Mouse (Mus musculus): Measurements from ENCODE around the gene Dab1. TPM values are rescaled to one million over a fixed set of nuclear protein-coding genes. Genes with fewer than 3 reads are reported as not detected.

Gene Dab1
- polyA plus RNA-seq, 1 experiment from 2014 or later, result 41.3 TPM

DNA sequence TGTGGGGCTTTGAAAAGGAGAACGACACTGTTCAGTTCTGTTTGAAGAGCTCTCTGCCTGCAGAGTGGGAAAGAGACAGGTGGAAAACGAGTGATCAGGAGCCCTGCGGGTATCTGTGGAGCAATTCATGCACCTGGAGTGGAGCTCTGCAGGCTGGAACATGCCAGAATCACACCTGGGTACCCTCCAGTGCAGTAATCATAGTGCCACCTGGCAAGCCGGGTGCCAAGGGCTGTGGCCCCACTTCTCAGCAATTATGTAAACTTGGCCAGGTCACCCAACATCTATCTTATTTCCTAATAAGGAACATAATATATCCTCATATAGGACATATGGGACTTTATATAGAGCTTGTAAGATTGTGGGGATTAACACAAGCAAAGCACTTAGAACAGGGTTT is 156.6 kb downstream of the Dab1 start:
- 80% methylated on average over 4 of the region's 4 CpGs for WGBS
- Histone ChIP-seq H3K9me3 (no peaks in the 10 kb centered on the region), H3K4me2 (replicated peaks) (no peak overlapping the region), H3K27ac (no peak overlapping the region), H3K27me3 (replicated peaks) (no peaks in the 10 kb centered on the region), H3K9ac (no peak overlapping the region), H3K36me3 (no peaks in the 10 kb centered on the region), H3K4me3 (no peak overlapping the region), H3K4me1 (no peaks in the 10 kb centered on the region)
- no peak for ATAC-seq (ENCODE audit: low FRiP score, low read depth)

DNA sequence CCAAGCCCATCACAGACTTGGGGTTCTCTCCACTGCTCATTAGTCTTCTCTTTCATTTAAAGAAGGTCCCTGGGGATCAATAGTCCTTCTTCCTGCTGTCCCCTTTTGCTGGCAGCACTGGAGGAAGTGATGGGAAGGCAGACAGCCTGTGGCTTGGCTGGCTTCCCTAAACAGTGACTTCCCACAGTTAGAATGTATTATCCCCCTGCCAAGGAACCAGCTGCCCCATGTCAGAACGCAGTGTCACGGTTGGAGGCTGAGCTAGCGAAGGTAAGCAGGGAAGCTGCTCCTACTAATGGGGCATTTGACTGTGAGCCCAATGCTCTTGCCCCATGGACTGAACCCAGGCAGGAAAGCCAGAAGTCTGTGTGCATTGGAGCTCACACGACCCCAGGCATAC is 162.2 kb downstream of the Dab1 start:
- Histone ChIP-seq H3K36me3 (no peaks in the 10 kb centered on the region), H3K4me1 (no peaks in the 10 kb centered on the region), H3K4me3 (no peak overlapping the region), H3K27me3 (replicated peaks) (no peaks in the 10 kb centered on the region), H3K9me3 (no peaks in the 10 kb centered on the region), H3K9ac (no peak overlapping the region), H3K4me2 (replicated peaks) (no peak overlapping the region), H3K27ac (no peak overlapping the region)
- WGBS, result 79% methylated on average over 4 of the region's 4 CpGs
- no peak for ATAC-seq (ENCODE audit: low FRiP score, low read depth)

DNA sequence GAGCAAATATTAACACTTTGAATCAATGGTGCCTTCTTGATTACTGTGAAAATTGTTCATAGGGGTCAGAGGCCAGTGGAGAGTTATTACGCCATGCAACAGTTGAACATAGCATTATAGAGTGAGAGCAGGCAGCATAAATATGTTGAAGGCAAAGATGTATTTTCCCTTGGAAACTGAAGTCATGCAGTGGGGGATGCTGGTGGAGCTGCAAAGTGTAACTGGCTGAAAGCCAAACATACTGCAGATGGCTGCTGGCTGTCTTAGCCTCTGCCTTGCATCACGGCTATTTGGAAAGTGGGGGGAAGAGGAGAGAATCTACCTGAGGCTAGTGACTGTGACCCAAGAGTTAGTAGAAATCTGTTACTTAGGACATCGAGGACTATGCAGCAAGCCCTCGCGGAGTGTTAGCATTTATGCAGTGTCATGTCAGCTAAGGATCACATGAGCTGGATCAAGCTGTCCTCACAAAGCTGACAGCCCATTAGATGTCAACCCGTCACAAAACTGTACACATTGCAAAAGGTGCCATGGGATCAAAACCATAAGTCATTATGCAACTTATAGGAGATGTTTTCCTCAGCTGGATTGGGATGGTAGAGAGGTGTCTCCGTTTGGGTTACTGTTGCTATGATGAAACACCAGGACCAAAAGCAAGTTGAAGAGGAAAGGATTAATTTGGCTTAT is 164.5 kb downstream of the Dab1 start:
- Histone ChIP-seq H3K4me2 (replicated peaks) (no peak overlapping the region), H3K9ac (no peak overlapping the region), H3K9me3 (no peaks in the 10 kb centered on the region), H3K4me3 (no peak overlapping the region), H3K27ac (no peak overlapping the region), H3K27me3 (replicated peaks) (no peaks in the 10 kb centered on the region), H3K4me1 (no peaks in the 10 kb centered on the region), H3K36me3 (no peaks in the 10 kb centered on the region)
- ATAC-seq (ENCODE audit: low FRiP score, low read depth), result no peak
- WGBS, result 91% methylated on average over 7 of the region's 7 CpGs

DNA sequence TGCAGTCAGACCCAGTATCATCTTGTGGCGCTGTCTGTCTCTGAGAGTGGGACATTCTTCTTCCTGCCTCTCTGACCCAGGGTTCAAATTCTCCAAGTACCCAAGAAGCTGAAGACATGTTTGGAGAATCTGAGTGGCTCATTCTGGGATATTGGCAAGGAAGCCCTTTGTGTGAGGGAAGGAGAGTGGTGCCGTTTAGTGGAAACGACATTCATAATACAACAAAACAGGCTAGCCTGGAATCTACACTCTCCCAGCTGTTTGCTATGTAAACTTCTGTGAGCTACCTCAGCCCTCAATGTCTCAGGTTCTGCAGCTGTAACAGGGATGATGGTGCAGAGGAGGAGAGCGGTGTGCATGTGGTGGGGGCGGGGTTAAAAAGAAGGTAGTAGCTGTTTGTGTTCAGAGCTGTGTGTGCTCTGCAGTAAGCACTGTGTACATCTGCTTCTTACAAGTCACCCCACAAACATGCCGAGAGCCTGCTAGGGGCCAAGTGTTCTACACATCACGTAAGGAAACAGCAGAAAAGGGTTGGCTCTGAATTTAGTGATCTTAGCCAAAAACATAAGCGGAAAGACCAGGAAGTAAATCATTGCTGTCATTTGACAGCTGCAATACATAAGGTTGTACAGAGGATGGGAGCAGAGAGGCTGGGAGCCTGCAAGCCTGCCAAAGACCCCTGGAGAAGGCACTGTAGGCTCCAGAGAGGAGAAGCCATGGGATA is 174.6 kb downstream of the Dab1 start:
- H3K4me1 ChIP-seq, result no peaks in the 10 kb centered on the region
- no peak overlapping the region for H3K9ac ChIP-seq
- no peaks in the 10 kb centered on the region for H3K27me3 ChIP-seq (replicated peaks)
- no peak overlapping the region for H3K4me2 ChIP-seq (replicated peaks)
- H3K27ac ChIP-seq, result no peak overlapping the region
- no peaks in the 10 kb centered on the region for H3K9me3 ChIP-seq
- ATAC-seq (ENCODE audit: low FRiP score, low read depth), result no peak
- H3K4me3 ChIP-seq, result no peak overlapping the region
- H3K36me3 ChIP-seq, result no peaks in the 10 kb centered on the region
- WGBS, result 86% methylated on average over 8 of the region's 8 CpGs

DNA sequence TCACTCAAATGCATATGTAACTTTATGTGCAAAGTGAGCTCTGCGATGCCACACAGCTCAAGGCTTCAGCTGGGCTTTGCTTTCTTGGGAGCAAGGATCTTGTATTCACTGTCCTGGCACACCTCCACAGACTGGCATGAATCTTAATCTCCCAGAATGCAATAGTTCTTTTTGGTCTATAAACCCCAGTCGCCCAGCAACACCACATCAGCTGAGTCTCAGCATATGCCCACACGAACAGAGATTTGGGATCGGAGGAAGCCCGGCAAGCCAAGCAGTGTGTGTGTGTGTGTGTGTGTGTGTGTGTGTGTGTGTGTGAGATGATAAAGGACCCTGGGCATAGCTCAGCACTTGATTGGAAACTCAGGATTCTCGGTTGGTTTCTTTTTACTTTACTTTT is 177.3 kb downstream of the Dab1 start:
- H3K27me3 ChIP-seq (replicated peaks), result no peaks in the 10 kb centered on the region
- no peak for ATAC-seq (ENCODE audit: low FRiP score, low read depth)
- no peak overlapping the region for H3K4me3 ChIP-seq
- H3K27ac ChIP-seq, result no peak overlapping the region
- no peak overlapping the region for H3K4me2 ChIP-seq (replicated peaks)
- H3K9ac ChIP-seq, result no peak overlapping the region
- no peaks in the 10 kb centered on the region for H3K4me1 ChIP-seq
- no peaks in the 10 kb centered on the region for H3K9me3 ChIP-seq
- 87% methylated on average over 6 of the region's 6 CpGs for WGBS
- no peaks in the 10 kb centered on the region for H3K36me3 ChIP-seq

DNA sequence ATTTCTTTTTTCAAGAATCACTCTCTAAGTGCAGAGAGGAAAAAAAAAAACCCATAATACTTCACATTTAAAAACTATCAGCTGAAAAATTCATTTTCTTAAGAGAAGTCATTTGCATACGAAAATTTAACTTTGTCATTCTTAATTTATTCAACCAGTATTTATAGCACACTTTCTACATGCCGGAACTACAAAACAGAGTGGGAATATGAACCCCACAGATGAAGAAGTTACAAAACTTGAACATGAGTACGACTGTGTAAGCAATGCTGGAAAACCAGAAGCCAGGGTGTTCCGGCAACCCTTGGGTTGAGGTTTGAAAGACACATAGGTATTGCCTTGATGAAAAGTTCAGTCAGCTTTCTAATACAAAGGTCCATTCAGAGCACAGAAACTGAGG is 183.3 kb downstream of the Dab1 start:
- WGBS, result 90% methylated on average over 4 of the region's 4 CpGs
- H3K27ac ChIP-seq, result no peak overlapping the region
- no peaks in the 10 kb centered on the region for H3K9me3 ChIP-seq
- ATAC-seq (ENCODE audit: low FRiP score, low read depth), result no peak
- no peak overlapping the region for H3K9ac ChIP-seq
- no peak overlapping the region for H3K4me2 ChIP-seq (replicated peaks)
- no peaks in the 10 kb centered on the region for H3K36me3 ChIP-seq
- H3K4me1 ChIP-seq, result no peaks in the 10 kb centered on the region
- H3K27me3 ChIP-seq (replicated peaks), result no peaks in the 10 kb centered on the region
- H3K4me3 ChIP-seq, result no peak overlapping the region

DNA sequence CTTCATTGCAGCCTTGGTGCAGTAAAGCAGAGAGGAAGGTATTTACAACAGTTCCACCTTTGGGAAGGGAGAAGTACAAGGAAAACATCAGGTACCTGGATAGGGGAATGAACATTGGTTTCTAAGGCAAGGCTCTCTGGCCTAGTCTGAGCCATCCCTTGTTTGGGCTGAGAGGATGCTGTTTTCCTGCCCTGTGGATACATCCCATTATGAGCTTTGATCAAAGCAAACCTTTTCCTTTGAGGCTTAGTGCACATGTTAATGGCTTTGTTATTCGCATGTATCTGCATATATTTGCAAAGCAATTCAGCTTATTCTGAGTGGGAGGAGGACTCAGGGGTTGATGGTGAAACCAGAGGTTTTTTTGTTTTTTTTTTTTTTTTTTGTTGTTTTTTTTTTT is 185.3 kb downstream of the Dab1 start:
- Histone ChIP-seq H3K27me3 (replicated peaks) (no peaks in the 10 kb centered on the region), H3K4me3 (no peak overlapping the region), H3K9me3 (no peaks in the 10 kb centered on the region), H3K4me2 (replicated peaks) (no peak overlapping the region), H3K4me1 (no peaks in the 10 kb centered on the region), H3K36me3 (no peaks in the 10 kb centered on the region), H3K9ac (no peak overlapping the region), H3K27ac (no peak overlapping the region)
- WGBS, result 22% methylated on average over 1 of the region's 1 CpGs
- no peak for ATAC-seq (ENCODE audit: low FRiP score, low read depth)

DNA sequence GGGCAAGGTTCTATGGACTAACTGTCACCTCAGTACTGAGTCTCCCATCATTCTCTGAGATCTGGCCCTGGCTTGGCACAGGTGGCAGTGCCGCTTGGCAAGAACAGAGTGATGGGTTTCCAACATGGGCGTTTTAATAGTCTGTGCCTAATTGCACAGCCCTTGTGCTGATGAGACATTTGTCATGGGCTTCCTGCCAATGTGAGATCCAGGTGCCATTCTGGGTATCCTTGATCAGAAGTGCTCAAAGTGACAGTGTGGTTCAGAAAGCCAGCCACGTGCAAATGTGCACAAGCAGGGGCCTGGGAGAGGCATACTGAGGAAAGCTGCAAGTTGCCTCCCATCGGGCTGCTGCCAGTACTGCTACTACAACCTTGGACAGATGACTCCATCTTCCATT is 203.5 kb downstream of the Dab1 start:
- H3K9ac ChIP-seq, result no peak overlapping the region
- 90% methylated on average over 4 of the region's 4 CpGs for WGBS
- no peaks in the 10 kb centered on the region for H3K36me3 ChIP-seq
- no peaks in the 10 kb centered on the region for H3K9me3 ChIP-seq
- no peak for ATAC-seq (ENCODE audit: low FRiP score, low read depth)
- H3K4me2 ChIP-seq (replicated peaks), result no peak overlapping the region
- no peak overlapping the region for H3K4me3 ChIP-seq
- no peak overlapping the region for H3K27ac ChIP-seq
- no peaks in the 10 kb centered on the region for H3K27me3 ChIP-seq (replicated peaks)
- H3K4me1 ChIP-seq, result no peaks in the 10 kb centered on the region

DNA sequence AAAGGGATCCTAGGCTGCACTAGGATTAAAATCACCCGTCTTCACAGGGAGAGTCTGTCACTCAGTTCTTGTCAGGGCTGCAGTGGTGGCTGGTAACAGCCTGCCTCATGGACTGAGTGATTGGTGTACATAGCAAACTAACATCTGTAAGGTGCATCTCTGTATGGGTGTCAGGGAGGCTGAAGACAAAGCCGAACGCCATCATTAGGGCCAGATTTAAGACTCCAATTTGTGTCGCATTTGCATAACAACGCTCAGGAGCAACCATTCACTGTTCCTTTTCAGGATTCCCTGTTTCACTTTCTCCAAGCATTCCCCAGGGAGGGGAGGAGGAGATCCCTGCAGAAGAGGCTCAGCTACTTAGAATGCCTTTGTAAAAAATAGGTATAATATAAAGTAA is 219.2 kb downstream of the Dab1 start:
- 0 out of 2 replicates have a peak overlapping the region, but pooled peaks have one; percentile 16 for H3K4me2 ChIP-seq (replicated peaks)
- no peaks in the 10 kb centered on the region for H3K27me3 ChIP-seq (replicated peaks)
- no peak overlapping the region for H3K4me3 ChIP-seq
- H3K9me3 ChIP-seq, result no peaks in the 10 kb centered on the region
- WGBS, result 9% methylated on average over 5 of the region's 5 CpGs
- no peak overlapping the region for H3K9ac ChIP-seq
- H3K27ac ChIP-seq, result no peak overlapping the region
- ATAC-seq (ENCODE audit: low FRiP score, low read depth), result no peak; the same call in 1 of the 2 replicates
- H3K36me3 ChIP-seq, result no peaks in the 10 kb centered on the region
- H3K4me1 ChIP-seq, result no peaks in the 10 kb centered on the region

DNA sequence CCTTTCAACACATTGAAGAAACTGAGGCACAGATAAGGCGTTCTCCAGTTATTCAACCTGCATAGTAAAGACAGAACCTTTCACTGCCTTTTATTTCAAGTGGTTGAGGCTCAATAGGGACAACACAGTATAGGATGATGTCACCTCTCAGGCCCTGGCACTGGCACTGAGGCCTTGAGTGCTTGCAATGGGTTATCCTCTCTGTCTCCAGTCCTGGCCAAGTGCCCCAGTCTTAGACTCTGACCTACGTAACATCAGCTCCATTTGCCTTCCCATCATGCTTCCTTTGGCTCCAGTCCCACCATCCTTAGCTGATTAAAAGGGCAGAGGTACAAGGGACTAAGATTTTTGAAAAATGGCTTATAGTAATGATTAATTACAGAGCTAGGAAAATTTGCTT is 220.4 kb downstream of the Dab1 start:
- no peak overlapping the region for H3K4me3 ChIP-seq
- H3K9me3 ChIP-seq, result no peaks in the 10 kb centered on the region
- H3K4me2 ChIP-seq (replicated peaks), result no peak overlapping the region
- H3K36me3 ChIP-seq, result no peaks in the 10 kb centered on the region
- ATAC-seq (ENCODE audit: low FRiP score, low read depth), result no peak
- 90% methylated on average over 2 of the region's 2 CpGs for WGBS
- no peaks in the 10 kb centered on the region for H3K4me1 ChIP-seq
- no peak overlapping the region for H3K9ac ChIP-seq
- H3K27ac ChIP-seq, result no peak overlapping the region
- no peaks in the 10 kb centered on the region for H3K27me3 ChIP-seq (replicated peaks)

DNA sequence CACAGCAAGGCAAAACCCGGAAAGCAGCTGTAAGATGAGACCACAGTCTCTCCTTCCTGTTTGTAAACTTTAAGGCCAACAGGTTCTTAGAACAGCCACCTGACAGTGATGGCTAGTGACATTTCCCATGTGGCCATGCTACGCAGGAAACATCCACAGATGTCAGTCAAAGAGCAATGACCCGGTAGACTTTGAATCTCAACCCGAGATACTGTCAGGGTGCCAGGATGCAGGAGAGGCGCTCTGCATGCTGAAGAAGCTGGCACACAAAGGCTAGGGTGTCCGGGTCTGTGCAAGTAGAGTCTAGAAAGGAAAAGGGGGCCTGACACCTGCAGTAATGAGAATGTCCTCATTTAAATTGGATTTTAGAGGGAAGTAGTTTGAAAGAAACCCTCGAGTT is 222.0 kb downstream of the Dab1 start:
- no peak overlapping the region for H3K4me3 ChIP-seq
- ATAC-seq (ENCODE audit: low FRiP score, low read depth), result no peak
- no peaks in the 10 kb centered on the region for H3K27me3 ChIP-seq (replicated peaks)
- no peak overlapping the region for H3K9ac ChIP-seq
- no peak overlapping the region for H3K4me2 ChIP-seq (replicated peaks)
- no peaks in the 10 kb centered on the region for H3K36me3 ChIP-seq
- no peaks in the 10 kb centered on the region for H3K4me1 ChIP-seq
- H3K9me3 ChIP-seq, result no peaks in the 10 kb centered on the region
- H3K27ac ChIP-seq, result no peak overlapping the region
- WGBS, result 78% methylated on average over 7 of the region's 7 CpGs

DNA sequence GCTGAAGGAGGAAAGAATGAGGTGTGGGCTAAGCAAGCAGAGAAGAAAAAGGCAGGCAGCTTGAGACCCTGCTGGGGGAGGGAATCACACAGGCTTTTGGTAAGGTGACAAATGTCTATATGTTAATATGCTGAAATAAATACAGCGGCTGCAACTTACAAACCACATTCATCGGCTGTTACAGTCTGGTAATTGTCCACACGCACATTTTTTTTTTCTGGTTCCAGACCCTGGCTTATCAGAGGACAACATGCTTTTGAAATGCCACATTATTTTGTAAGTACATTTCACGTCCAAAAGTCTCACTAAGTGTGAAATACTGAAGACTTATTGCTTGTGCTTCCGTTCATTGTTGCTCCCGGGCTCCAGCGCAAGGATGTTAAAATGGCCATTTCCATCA is 225.5 kb downstream of the Dab1 start:
- H3K9ac ChIP-seq, result no peak overlapping the region
- 71% methylated on average over 7 of the region's 7 CpGs for WGBS
- no peak overlapping the region for H3K4me2 ChIP-seq (replicated peaks)
- H3K27ac ChIP-seq, result no peak overlapping the region
- no peaks in the 10 kb centered on the region for H3K36me3 ChIP-seq
- no peaks in the 10 kb centered on the region for H3K27me3 ChIP-seq (replicated peaks)
- no peak for ATAC-seq (ENCODE audit: low FRiP score, low read depth)
- H3K4me3 ChIP-seq, result no peak overlapping the region
- no peaks in the 10 kb centered on the region for H3K4me1 ChIP-seq
- no peaks in the 10 kb centered on the region for H3K9me3 ChIP-seq

DNA sequence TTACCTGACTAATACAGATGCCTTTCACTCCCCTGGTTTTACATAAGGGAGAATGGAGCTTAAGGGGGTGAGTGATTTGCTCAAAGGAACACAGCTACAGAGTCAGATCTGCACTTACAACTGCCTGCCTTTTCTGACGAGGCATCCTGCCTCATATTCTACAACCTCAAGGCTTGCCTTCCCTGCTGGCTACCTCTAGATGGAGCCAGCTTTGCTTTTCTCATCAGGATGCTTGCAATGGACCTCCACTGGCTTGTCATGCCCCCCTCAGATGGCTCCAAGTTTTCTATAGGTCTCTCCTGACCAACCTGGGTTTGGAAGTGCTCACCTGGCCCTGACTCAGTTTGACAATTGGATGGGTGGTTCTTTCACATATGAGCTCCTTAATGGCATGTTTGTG is 238.0 kb downstream of the Dab1 start:
- 29% methylated on average over 1 of the region's 1 CpGs for WGBS
- Histone ChIP-seq H3K27ac (no peak overlapping the region), H3K36me3 (no peaks in the 10 kb centered on the region), H3K4me3 (no peak overlapping the region), H3K4me1 (no peaks in the 10 kb centered on the region), H3K9ac (no peak overlapping the region), H3K9me3 (no peaks in the 10 kb centered on the region), H3K4me2 (replicated peaks) (no peak overlapping the region), H3K27me3 (replicated peaks) (no peaks in the 10 kb centered on the region)
- ATAC-seq (ENCODE audit: low FRiP score, low read depth), result no peak

Measured in neural tube, embryonic 12.5 days (tissue).